Mouse (Mus musculus): Measurements from ENCODE around the gene Hibadh. TPM values are rescaled to one million over a fixed set of nuclear protein-coding genes. Genes with fewer than 3 reads are reported as not detected.
"Not testable (repeated sequence)": the region's sequence is repeated elsewhere in the genome, so short reads cannot be mapped to it uniquely, and the experiment has no call there.

The Hibadh gene
- polyA plus RNA-seq, 1 experiment from 2014 or later = 44.0 TPM

- H3K9ac ChIP-seq (ENCODE audit: low read length) = no peak overlapping the region
- H3K4me3 ChIP-seq (ENCODE audit: low read depth, low read length) = no peak overlapping the region
- 81% methylated on average over 12 of the region's 12 CpGs for WGBS
- DNase-seq (ENCODE audit: low spot score) = no peak
- no peaks in the 10 kb centered on the region for H3K9me3 ChIP-seq (ENCODE audit: control insufficient read depth, low read length)
- H3K27me3 ChIP-seq (ENCODE audit: control insufficient read depth, insufficient read depth, low read length) = no peaks in the 10 kb centered on the region
- no peaks in the 10 kb centered on the region for H3K36me3 ChIP-seq (ENCODE audit: control insufficient read depth, insufficient read depth, low read length)
- H3K4me2 ChIP-seq (ENCODE audit: low read depth, low read length, severe bottlenecking) = no peak overlapping the region
- no peak overlapping the region for H3K27ac ChIP-seq (ENCODE audit: low read depth, low read length)
- H3K4me1 ChIP-seq (replicated peaks; ENCODE audit: control insufficient read depth, insufficient read depth, low read length) = no peaks in the 10 kb centered on the region
- ATAC-seq (replicated peaks; ENCODE audit: low FRiP score) = no peak
These were observed 34.4 kb upstream of the Hibadh start for GRCm38 (mm10) chr6:52674541-52674940.

GRCm38 (mm10) chr6:52673706-52674105 lies 33.5 kb upstream of the Hibadh start:
- Histone ChIP-seq H3K36me3 (ENCODE audit: control insufficient read depth, insufficient read depth, low read length) (no peaks in the 10 kb centered on the region), H3K4me2 (ENCODE audit: low read depth, low read length, severe bottlenecking) (no peak overlapping the region), H3K4me3 (ENCODE audit: low read depth, low read length) (no peak overlapping the region), H3K27ac (ENCODE audit: low read depth, low read length) (no peak overlapping the region), H3K9me3 (ENCODE audit: control insufficient read depth, low read length) (no peaks in the 10 kb centered on the region), H3K27me3 (ENCODE audit: control insufficient read depth, insufficient read depth, low read length) (no peaks in the 10 kb centered on the region), H3K4me1 (replicated peaks; ENCODE audit: control insufficient read depth, insufficient read depth, low read length) (no peaks in the 10 kb centered on the region), H3K9ac (ENCODE audit: low read length) (no peak overlapping the region)
- no peak for ATAC-seq (replicated peaks; ENCODE audit: low FRiP score)
- WGBS = 87% methylated on average over 7 of the region's 7 CpGs
- no peak for DNase-seq (ENCODE audit: low spot score)

GRCm38 (mm10) chr6:52672539-52672938 lies 32.4 kb upstream of the Hibadh start:
- DNase-seq (ENCODE audit: low spot score) (no peak), ATAC-seq (replicated peaks; ENCODE audit: low FRiP score) (no peak)
- no peak overlapping the region for H3K4me3 ChIP-seq (ENCODE audit: low read depth, low read length)
- no peaks in the 10 kb centered on the region for H3K27me3 ChIP-seq (ENCODE audit: control insufficient read depth, insufficient read depth, low read length)
- H3K4me2 ChIP-seq (ENCODE audit: low read depth, low read length, severe bottlenecking) = no peak overlapping the region
- 74% methylated on average over 2 of the region's 2 CpGs for WGBS
- no peaks in the 10 kb centered on the region for H3K36me3 ChIP-seq (ENCODE audit: control insufficient read depth, insufficient read depth, low read length)
- H3K27ac ChIP-seq (ENCODE audit: low read depth, low read length) = no peak overlapping the region
- H3K4me1 ChIP-seq (replicated peaks; ENCODE audit: control insufficient read depth, insufficient read depth, low read length) = no peaks in the 10 kb centered on the region
- H3K9me3 ChIP-seq (ENCODE audit: control insufficient read depth, low read length) = no peaks in the 10 kb centered on the region
- H3K9ac ChIP-seq (ENCODE audit: low read length) = no peak overlapping the region

GRCm38 (mm10) chr6:52671791-52672190 lies 31.6 kb upstream of the Hibadh start:
- Histone ChIP-seq H3K27me3 (ENCODE audit: control insufficient read depth, insufficient read depth, low read length) (no peaks in the 10 kb centered on the region), H3K27ac (ENCODE audit: low read depth, low read length) (no peak overlapping the region), H3K9ac (ENCODE audit: low read length) (no peak overlapping the region), H3K4me1 (replicated peaks; ENCODE audit: control insufficient read depth, insufficient read depth, low read length) (no peaks in the 10 kb centered on the region), H3K4me3 (ENCODE audit: low read depth, low read length) (no peak overlapping the region), H3K9me3 (ENCODE audit: control insufficient read depth, low read length) (no peaks in the 10 kb centered on the region), H3K36me3 (ENCODE audit: control insufficient read depth, insufficient read depth, low read length) (no peaks in the 10 kb centered on the region), H3K4me2 (ENCODE audit: low read depth, low read length, severe bottlenecking) (no peak overlapping the region)
- no peak for ATAC-seq (replicated peaks; ENCODE audit: low FRiP score)
- DNase-seq (ENCODE audit: low spot score) = no peak
- WGBS = 89% methylated on average over 8 of the region's 8 CpGs

GRCm38 (mm10) chr6:52669878-52670277 lies 29.7 kb upstream of the Hibadh start:
- H3K4me1 ChIP-seq (replicated peaks; ENCODE audit: control insufficient read depth, insufficient read depth, low read length); H3K4me3 ChIP-seq (ENCODE audit: low read depth, low read length); H3K9me3 ChIP-seq (ENCODE audit: control insufficient read depth, low read length); H3K36me3 ChIP-seq (ENCODE audit: control insufficient read depth, insufficient read depth, low read length); H3K9ac ChIP-seq (ENCODE audit: low read length); H3K27ac ChIP-seq (ENCODE audit: low read depth, low read length); DNase-seq (ENCODE audit: low spot score); H3K4me2 ChIP-seq (ENCODE audit: low read depth, low read length, severe bottlenecking); H3K27me3 ChIP-seq (ENCODE audit: control insufficient read depth, insufficient read depth, low read length); ATAC-seq (replicated peaks; ENCODE audit: low FRiP score): not testable (repeated sequence)
- 45% methylated on average over 2 of the region's 2 CpGs for WGBS

- no peaks in the 10 kb centered on the region for H3K36me3 ChIP-seq (ENCODE audit: control insufficient read depth, insufficient read depth, low read length)
- DNase-seq (ENCODE audit: low spot score) (no peak), ATAC-seq (replicated peaks; ENCODE audit: low FRiP score) (no peak)
These were observed 27.5 kb upstream of the Hibadh start for GRCm38 (mm10) chr6:52667641-52668040.

GRCm38 (mm10) chr6:52663021-52663420 lies 22.8 kb upstream of the Hibadh start:
- no peak for ATAC-seq (replicated peaks; ENCODE audit: low FRiP score)
- Histone ChIP-seq H3K27me3 (ENCODE audit: control insufficient read depth, insufficient read depth, low read length) (no peaks in the 10 kb centered on the region), H3K4me1 (replicated peaks; ENCODE audit: control insufficient read depth, insufficient read depth, low read length) (no peaks in the 10 kb centered on the region), H3K4me2 (ENCODE audit: low read depth, low read length, severe bottlenecking) (no peak overlapping the region), H3K36me3 (ENCODE audit: control insufficient read depth, insufficient read depth, low read length) (no peaks in the 10 kb centered on the region), H3K27ac (ENCODE audit: low read depth, low read length) (no peak overlapping the region), H3K9me3 (ENCODE audit: control insufficient read depth, low read length) (no peaks in the 10 kb centered on the region), H3K4me3 (ENCODE audit: low read depth, low read length) (no peak overlapping the region), H3K9ac (ENCODE audit: low read length) (no peak overlapping the region)
- DNase-seq (ENCODE audit: low spot score) = no peak
- 50% methylated on average over 5 of the region's 5 CpGs for WGBS

More at GRCm38 (mm10) chr6:52667641-52668040, 27.5 kb upstream of the Hibadh start:
- no peak overlapping the region for H3K27ac ChIP-seq (ENCODE audit: low read depth, low read length)
- no peak overlapping the region for H3K4me2 ChIP-seq (ENCODE audit: low read depth, low read length, severe bottlenecking)
- no peaks in the 10 kb centered on the region for H3K9me3 ChIP-seq (ENCODE audit: control insufficient read depth, low read length)
- 77% methylated on average over 3 of the region's 3 CpGs for WGBS
- no peak overlapping the region for H3K4me3 ChIP-seq (ENCODE audit: low read depth, low read length)
- no peaks in the 10 kb centered on the region for H3K4me1 ChIP-seq (replicated peaks; ENCODE audit: control insufficient read depth, insufficient read depth, low read length)
- H3K9ac ChIP-seq (ENCODE audit: low read length) = no peak overlapping the region
- no peaks in the 10 kb centered on the region for H3K27me3 ChIP-seq (ENCODE audit: control insufficient read depth, insufficient read depth, low read length)

- ATAC-seq (replicated peaks; ENCODE audit: low FRiP score) = no peak
- no peak overlapping the region for H3K9ac ChIP-seq (ENCODE audit: low read length)
- no peaks in the 10 kb centered on the region for H3K4me1 ChIP-seq (replicated peaks; ENCODE audit: control insufficient read depth, insufficient read depth, low read length)
- no peaks in the 10 kb centered on the region for H3K36me3 ChIP-seq (ENCODE audit: control insufficient read depth, insufficient read depth, low read length)
- H3K4me2 ChIP-seq (ENCODE audit: low read depth, low read length, severe bottlenecking) = no peak overlapping the region
- H3K9me3 ChIP-seq (ENCODE audit: control insufficient read depth, low read length) = no peaks in the 10 kb centered on the region
- H3K27ac ChIP-seq (ENCODE audit: low read depth, low read length) = no peak overlapping the region
- DNase-seq (ENCODE audit: low spot score) = no peak
- no peaks in the 10 kb centered on the region for H3K27me3 ChIP-seq (ENCODE audit: control insufficient read depth, insufficient read depth, low read length)
- H3K4me3 ChIP-seq (ENCODE audit: low read depth, low read length) = no peak overlapping the region
- WGBS = 54% methylated on average over 4 of the region's 4 CpGs
These were observed 15.1 kb upstream of the Hibadh start for GRCm38 (mm10) chr6:52655266-52655665.

GRCm38 (mm10) chr6:52648806-52649205 lies 8.6 kb upstream of the Hibadh start:
- Histone ChIP-seq H3K9ac (ENCODE audit: low read length) (no peak overlapping the region), H3K9me3 (ENCODE audit: control insufficient read depth, low read length) (no peaks in the 10 kb centered on the region), H3K36me3 (ENCODE audit: control insufficient read depth, insufficient read depth, low read length) (no peaks in the 10 kb centered on the region), H3K27me3 (ENCODE audit: control insufficient read depth, insufficient read depth, low read length) (no peaks in the 10 kb centered on the region), H3K27ac (ENCODE audit: low read depth, low read length) (no peak overlapping the region), H3K4me3 (ENCODE audit: low read depth, low read length) (no peak overlapping the region), H3K4me1 (replicated peaks; ENCODE audit: control insufficient read depth, insufficient read depth, low read length) (no peaks in the 10 kb centered on the region), H3K4me2 (ENCODE audit: low read depth, low read length, severe bottlenecking) (no peak overlapping the region)
- no peak for DNase-seq (ENCODE audit: low spot score)
- 85% methylated on average over 11 of the region's 11 CpGs for WGBS
- ATAC-seq (replicated peaks; ENCODE audit: low FRiP score) = no peak
